Mouse (Mus musculus) forebrain, embryonic 12.5 days (tissue): ENCODE measurements around the gene Lrch1. TPM values are rescaled to one million over a fixed set of nuclear protein-coding genes. Genes with fewer than 3 reads are reported as not detected.

ENCODE experiments used
- ATAC-seq: fragments of 200-750 bp; cut with Nextera tagmentation; 2 replicates; pipeline ENCODE4 v1.8.0; 2017; ENCODE audit warnings: moderate TSS enrichment; ENCODE audit not compliant: low FRiP score
- H3K27ac ChIP-seq: fragments of 300-500 bp; sonication (generic); 2 replicates; pipeline ENCODE4 v1.5.1; 2016; ENCODE audit warnings: mild to moderate bottlenecking
- H3K27me3 ChIP-seq: fragments of 300-500 bp; sonication (generic); 2 replicates; pipeline ENCODE4 v1.6.1; 2016; ENCODE audit warnings: mild to moderate bottlenecking
- H3K36me3 ChIP-seq: fragments of 300-500 bp; sonication (generic); replicated peaks from 2 replicates; pipeline ENCODE4 v1.6.1; 2016; ENCODE audit warnings: mild to moderate bottlenecking
- H3K4me1 ChIP-seq: fragments of 300-500 bp; sonication (generic); 2 replicates; pipeline ENCODE4 v1.6.1; 2016
- H3K4me2 ChIP-seq: fragments of 300-500 bp; sonication (generic); 2 replicates; pipeline ENCODE4 v1.6.1; 2016; ENCODE audit warnings: mild to moderate bottlenecking, moderate library complexity
- H3K4me3 ChIP-seq: fragments of 300-500 bp; sonication (generic); replicated peaks from 2 replicates; pipeline ENCODE4 v1.5.1; 2016; ENCODE audit warnings: mild to moderate bottlenecking
- H3K9ac ChIP-seq: fragments of 300-500 bp; sonication (generic); 2 replicates; pipeline ENCODE4 v1.6.1; 2016; ENCODE audit warnings: mild to moderate bottlenecking
- H3K9me3 ChIP-seq: fragments of 300-500 bp; sonication (generic); 2 replicates; pipeline ENCODE4 v1.6.1; 2016
- WGBS: fragments of 180-500 bp; shearing (Covaris S2); methylation state at CpG from one replicate; pipeline ENCODE4 v1.1.7; 2016; 5-methylcytosine and 5-hydroxymethylcytosine counted together
- polyA plus RNA-seq: library from polyadenylated mRNA; unstranded; fragments of >200 nt; fragmentation: Nextera tagmentation; extraction: Ambion mirVana; gene quantifications from 2 replicates; pipeline ENCODE4 v1.2.1, GENCODE M21; 2016

Gene Lrch1
- polyA plus RNA-seq, 1 experiment from 2014 or later = 13.6 TPM

- Histone ChIP-seq H3K9ac (no peak overlapping the region), H3K4me3 (no peak overlapping the region), H3K27me3 (no peaks in the 10 kb centered on the region), H3K4me1 (peaks cover 6% of the 10 kb centered on the region; the same call in 1 of the 2 replicates), H3K9me3 (no peaks in the 10 kb centered on the region), H3K4me2 (no peak overlapping the region), H3K27ac (no peak overlapping the region), H3K36me3 (no peaks in the 10 kb centered on the region)
- no peak for ATAC-seq
- 70% methylated on average over 13 of the region's 13 CpGs for WGBS
Observed at GRCm38 (mm10) chr14:74899953-74900704, 47.5 kb downstream of the Lrch1 start.

- Histone ChIP-seq H3K4me1 (peaks cover 6% of the 10 kb centered on the region; the same call in 1 of the 2 replicates), H3K4me3 (no peak overlapping the region), H3K36me3 (no peaks in the 10 kb centered on the region), H3K27me3 (no peaks in the 10 kb centered on the region), H3K4me2 (no peak overlapping the region), H3K27ac (no peak overlapping the region), H3K9ac (no peak overlapping the region), H3K9me3 (no peaks in the 10 kb centered on the region)
- ATAC-seq = no peak
- 86% methylated on average over 5 of the region's 5 CpGs for WGBS
Observed at GRCm38 (mm10) chr14:74898939-74899338, 48.7 kb downstream of the Lrch1 start.

GRCm38 (mm10) chr14:74893693-74894092, 54.0 kb downstream of the Lrch1 start:
- H3K9ac ChIP-seq = no peak overlapping the region
- H3K4me3 ChIP-seq = no peak overlapping the region
- H3K4me1 ChIP-seq = no peaks in the 10 kb centered on the region
- no peak for ATAC-seq
- no peak overlapping the region for H3K4me2 ChIP-seq
- no peak overlapping the region for H3K27ac ChIP-seq
- H3K9me3 ChIP-seq = no peaks in the 10 kb centered on the region
- no peaks in the 10 kb centered on the region for H3K36me3 ChIP-seq
- WGBS = 75% methylated on average over 6 of the region's 6 CpGs
- H3K27me3 ChIP-seq = no peaks in the 10 kb centered on the region

- no peak overlapping the region for H3K27ac ChIP-seq
- no peaks in the 10 kb centered on the region for H3K27me3 ChIP-seq
- H3K36me3 ChIP-seq = no peaks in the 10 kb centered on the region
- 88% methylated on average over 3 of the region's 3 CpGs for WGBS
- no peak for ATAC-seq
- H3K4me2 ChIP-seq = no peak overlapping the region
- no peaks in the 10 kb centered on the region for H3K9me3 ChIP-seq
- no peaks in the 10 kb centered on the region for H3K4me1 ChIP-seq
- no peak overlapping the region for H3K4me3 ChIP-seq
- no peak overlapping the region for H3K9ac ChIP-seq
Observed at GRCm38 (mm10) chr14:74893085-74893648, 54.5 kb downstream of the Lrch1 start.

- ATAC-seq = no peak
- WGBS = 84% methylated on average over 2 of the region's 2 CpGs
- Histone ChIP-seq H3K4me3 (no peak overlapping the region), H3K9me3 (no peaks in the 10 kb centered on the region), H3K36me3 (no peaks in the 10 kb centered on the region), H3K4me2 (no peak overlapping the region), H3K27me3 (no peaks in the 10 kb centered on the region), H3K27ac (no peak overlapping the region), H3K4me1 (peaks cover 17% of the 10 kb centered on the region), H3K9ac (no peak overlapping the region)
Observed at GRCm38 (mm10) chr14:74889304-74889703, 58.4 kb downstream of the Lrch1 start.

GRCm38 (mm10) chr14:74888103-74888502, 59.6 kb downstream of the Lrch1 start:
- Histone ChIP-seq H3K4me1 (peaks cover 24% of the 10 kb centered on the region), H3K36me3 (no peaks in the 10 kb centered on the region), H3K4me3 (no peak overlapping the region), H3K9me3 (no peaks in the 10 kb centered on the region), H3K4me2 (no peak overlapping the region), H3K9ac (no peak overlapping the region), H3K27me3 (no peaks in the 10 kb centered on the region), H3K27ac (no peak overlapping the region)
- WGBS = 96% methylated on average over 1 of the region's 1 CpGs
- no peak for ATAC-seq

GRCm38 (mm10) chr14:74886453-74886852, 61.2 kb downstream of the Lrch1 start:
- H3K36me3 ChIP-seq = no peaks in the 10 kb centered on the region
- WGBS = 33% methylated on average over 5 of the region's 5 CpGs
- no peaks in the 10 kb centered on the region for H3K27me3 ChIP-seq
- no peak overlapping the region for H3K27ac ChIP-seq
- peaks cover 24% of the 10 kb centered on the region for H3K4me1 ChIP-seq
- no peak for ATAC-seq
- H3K9ac ChIP-seq = no peak overlapping the region
- H3K9me3 ChIP-seq = no peaks in the 10 kb centered on the region
- no peak overlapping the region for H3K4me2 ChIP-seq
- H3K4me3 ChIP-seq = no peak overlapping the region

GRCm38 (mm10) chr14:74884920-74885319, 62.8 kb downstream of the Lrch1 start:
- 70% methylated on average over 7 of the region's 7 CpGs for WGBS
- peak; percentile 18; the same call in 1 of the 2 replicates for ATAC-seq
- H3K4me2 ChIP-seq = no peak overlapping the region

GRCm38 (mm10) chr14:74884024-74884680, 63.5 kb downstream of the Lrch1 start:
- Histone ChIP-seq H3K4me2 (no peak overlapping the region), H3K9ac (no peak overlapping the region), H3K4me3 (no peak overlapping the region), H3K36me3 (no peaks in the 10 kb centered on the region), H3K9me3 (no peaks in the 10 kb centered on the region), H3K27me3 (no peaks in the 10 kb centered on the region), H3K27ac (0 out of 2 replicates have a peak overlapping the region, but pooled peaks have one; percentile 42), H3K4me1 (peaks cover 24% of the 10 kb centered on the region)
- peak; percentile 91 for ATAC-seq
- WGBS = 14% methylated on average over 13 of the region's 13 CpGs

More at GRCm38 (mm10) chr14:74884920-74885319, 62.8 kb downstream of the Lrch1 start:
- H3K27ac ChIP-seq = 0 out of 2 replicates have a peak overlapping the region, but pooled peaks have one; percentile 25
- H3K4me1 ChIP-seq = peaks cover 24% of the 10 kb centered on the region
- H3K9ac ChIP-seq = no peak overlapping the region
- H3K36me3 ChIP-seq = no peaks in the 10 kb centered on the region
- H3K4me3 ChIP-seq = no peak overlapping the region
- H3K9me3 ChIP-seq = no peaks in the 10 kb centered on the region
- H3K27me3 ChIP-seq = no peaks in the 10 kb centered on the region

GRCm38 (mm10) chr14:74883204-74883603, 64.5 kb downstream of the Lrch1 start:
- Histone ChIP-seq H3K9ac (no peak overlapping the region), H3K4me1 (peaks cover 24% of the 10 kb centered on the region), H3K4me2 (no peak overlapping the region), H3K36me3 (no peaks in the 10 kb centered on the region), H3K27ac (no peak overlapping the region), H3K4me3 (no peak overlapping the region), H3K9me3 (no peaks in the 10 kb centered on the region), H3K27me3 (no peaks in the 10 kb centered on the region)
- no peak for ATAC-seq
- 85% methylated on average over 11 of the region's 11 CpGs for WGBS

GRCm38 (mm10) chr14:74882754-74883153, 64.9 kb downstream of the Lrch1 start:
- H3K9ac ChIP-seq = no peak overlapping the region
- WGBS = 85% methylated on average over 3 of the region's 3 CpGs
- H3K4me2 ChIP-seq = no peak overlapping the region
- H3K4me3 ChIP-seq = no peak overlapping the region
- no peaks in the 10 kb centered on the region for H3K36me3 ChIP-seq
- H3K9me3 ChIP-seq = no peaks in the 10 kb centered on the region
- no peaks in the 10 kb centered on the region for H3K27me3 ChIP-seq
- H3K27ac ChIP-seq = no peak overlapping the region
- ATAC-seq = no peak
- H3K4me1 ChIP-seq = peaks cover 24% of the 10 kb centered on the region

GRCm38 (mm10) chr14:74880868-74881267, 66.8 kb downstream of the Lrch1 start:
- WGBS = 88% methylated on average over 10 of the region's 10 CpGs
- Histone ChIP-seq H3K4me1 (peaks cover 21% of the 10 kb centered on the region), H3K27ac (no peak overlapping the region), H3K9ac (no peak overlapping the region), H3K9me3 (no peaks in the 10 kb centered on the region), H3K4me2 (no peak overlapping the region), H3K4me3 (no peak overlapping the region), H3K36me3 (no peaks in the 10 kb centered on the region), H3K27me3 (no peaks in the 10 kb centered on the region)
- no peak for ATAC-seq
